Mouse (Mus musculus) neural tube, embryonic 12.5 days (tissue): Measurements from ENCODE around the gene Ugp2. TPM values are rescaled to one million over a fixed set of nuclear protein-coding genes. Genes with fewer than 3 reads are reported as not detected.
"Not testable (repeated sequence)": the region's sequence is repeated elsewhere in the genome, so short reads cannot be mapped to it uniquely, and the experiment has no call there.

Source experiments
- ATAC-seq: fragments of 200-750 bp; cut with Nextera tagmentation; 2 replicates; pipeline ENCODE4 v1.8.0; 2017; ENCODE audit warnings: low read depth, mild to moderate bottlenecking, moderate TSS enrichment, moderate library complexity; ENCODE audit not compliant: low FRiP score
- H3K27ac ChIP-seq: fragments of 300-500 bp; sonication (generic); 2 replicates; pipeline ENCODE4 v1.5.1; 2016
- H3K27me3 ChIP-seq: fragments of 300-500 bp; sonication (generic); replicated peaks from 2 replicates; pipeline ENCODE4 v1.6.1; 2016; ENCODE audit warnings: mild to moderate bottlenecking
- H3K36me3 ChIP-seq: fragments of 300-500 bp; sonication (generic); 2 replicates; pipeline ENCODE4 v1.6.1; 2016; ENCODE audit warnings: mild to moderate bottlenecking
- H3K4me1 ChIP-seq: fragments of 300-500 bp; sonication (generic); 2 replicates; pipeline ENCODE4 v1.6.1; 2016
- H3K4me2 ChIP-seq: fragments of 300-500 bp; sonication (generic); replicated peaks from 2 replicates; pipeline ENCODE4 v1.6.1; 2016; ENCODE audit warnings: mild to moderate bottlenecking
- H3K4me3 ChIP-seq: fragments of 300-500 bp; sonication (generic); 2 replicates; pipeline ENCODE4 v1.5.1; 2016
- H3K9ac ChIP-seq: fragments of 300-500 bp; sonication (generic); 2 replicates; pipeline ENCODE4 v1.6.1; 2016; ENCODE audit warnings: mild to moderate bottlenecking
- H3K9me3 ChIP-seq: fragments of 300-500 bp; sonication (generic); 2 replicates; pipeline ENCODE4 v1.6.1; 2016; ENCODE audit warnings: mild to moderate bottlenecking
- WGBS: fragments of 180-500 bp; shearing (Covaris S2); methylation state at CpG from one replicate; pipeline ENCODE4 v1.1.7; 2016; 5-methylcytosine and 5-hydroxymethylcytosine counted together
- polyA plus RNA-seq: library from polyadenylated mRNA; unstranded; fragments of >200 nt; fragmentation: Nextera tagmentation; extraction: Ambion mirVana; gene quantifications from 2 replicates; pipeline ENCODE4 v1.2.1, GENCODE M21; 2016

The Ugp2 gene
- polyA plus RNA-seq, 1 experiment from 2014 or later, result 75.0 TPM

- no peak overlapping the region for H3K9ac ChIP-seq
- H3K36me3 ChIP-seq, result peaks cover 37% of the 10 kb centered on the region
- 79% methylated on average over 2 of the region's 2 CpGs for WGBS
- no peak overlapping the region for H3K27ac ChIP-seq
- no peak for ATAC-seq
- no peak overlapping the region for H3K4me2 ChIP-seq
- H3K4me1 ChIP-seq, result no peaks in the 10 kb centered on the region
- no peaks in the 10 kb centered on the region for H3K9me3 ChIP-seq
- no peak overlapping the region for H3K4me3 ChIP-seq
- no peaks in the 10 kb centered on the region for H3K27me3 ChIP-seq
These were observed 44.2 kb downstream of the Ugp2 start for GRCm38 (mm10) chr11:21326770-21327169.

- no peaks in the 10 kb centered on the region for H3K4me1 ChIP-seq
- H3K4me3 ChIP-seq, result no peak overlapping the region
- H3K27ac ChIP-seq, result no peak overlapping the region
- H3K27me3 ChIP-seq, result no peaks in the 10 kb centered on the region
- no peak overlapping the region for H3K9ac ChIP-seq
- H3K9me3 ChIP-seq, result no peaks in the 10 kb centered on the region
- no peak for ATAC-seq
- no peak overlapping the region for H3K4me2 ChIP-seq
- H3K36me3 ChIP-seq, result peaks cover 39% of the 10 kb centered on the region
- WGBS, result 92% methylated on average over 5 of the region's 5 CpGs
These were observed 45.2 kb downstream of the Ugp2 start for GRCm38 (mm10) chr11:21325781-21326180.

- Histone ChIP-seq H3K36me3 (peaks cover 26% of the 10 kb centered on the region), H3K9me3 (no peaks in the 10 kb centered on the region), H3K4me3 (no peak overlapping the region), H3K9ac (no peak overlapping the region), H3K4me1 (no peaks in the 10 kb centered on the region), H3K4me2 (no peak overlapping the region), H3K27me3 (no peaks in the 10 kb centered on the region), H3K27ac (no peak overlapping the region)
- 87% methylated on average over 3 of the region's 3 CpGs for WGBS
- ATAC-seq, result no peak
These were observed 48.7 kb downstream of the Ugp2 start for GRCm38 (mm10) chr11:21322349-21322748.

GRCm38 (mm10) chr11:21321577-21321976 is 49.4 kb downstream of the Ugp2 start:
- Histone ChIP-seq H3K9me3 (no peaks in the 10 kb centered on the region), H3K27me3 (no peaks in the 10 kb centered on the region), H3K27ac (no peak overlapping the region)

GRCm38 (mm10) chr11:21313922-21314657 is 56.9 kb downstream of the Ugp2 start:
- 90% methylated on average over 9 of the region's 9 CpGs for WGBS
- H3K4me3 ChIP-seq, result no peak overlapping the region
- H3K4me1 ChIP-seq, result no peaks in the 10 kb centered on the region
- no peak overlapping the region for H3K9ac ChIP-seq
- no peaks in the 10 kb centered on the region for H3K9me3 ChIP-seq
- no peaks in the 10 kb centered on the region for H3K27me3 ChIP-seq
- H3K27ac ChIP-seq, result no peak overlapping the region
- peaks cover 16% of the 10 kb centered on the region for H3K36me3 ChIP-seq
- no peak for ATAC-seq
- no peak overlapping the region for H3K4me2 ChIP-seq

More at GRCm38 (mm10) chr11:21321577-21321976, 49.4 kb downstream of the Ugp2 start:
- Histone ChIP-seq H3K36me3 (peaks cover 26% of the 10 kb centered on the region), H3K4me3 (no peak overlapping the region), H3K9ac (no peak overlapping the region), H3K4me2 (no peak overlapping the region), H3K4me1 (no peaks in the 10 kb centered on the region)
- no peak for ATAC-seq
- WGBS, result 84% methylated on average over 3 of the region's 3 CpGs

- no peaks in the 10 kb centered on the region for H3K27me3 ChIP-seq
- H3K36me3 ChIP-seq, result peaks cover 22% of the 10 kb centered on the region
- no peak for ATAC-seq
- H3K27ac ChIP-seq, result no peak overlapping the region
- no peak overlapping the region for H3K4me2 ChIP-seq
- 59% methylated on average over 6 of the region's 6 CpGs for WGBS
- H3K9ac ChIP-seq, result no peak overlapping the region
- no peaks in the 10 kb centered on the region for H3K9me3 ChIP-seq
- H3K4me1 ChIP-seq, result no peaks in the 10 kb centered on the region
- no peak overlapping the region for H3K4me3 ChIP-seq
These were observed 61.5 kb downstream of the Ugp2 start for GRCm38 (mm10) chr11:21309516-21309915.

GRCm38 (mm10) chr11:21308119-21308518 is 62.9 kb downstream of the Ugp2 start:
- H3K9me3 ChIP-seq, result no peaks in the 10 kb centered on the region
- H3K4me2 ChIP-seq, result no peak overlapping the region
- H3K4me1 ChIP-seq, result no peaks in the 10 kb centered on the region
- H3K9ac ChIP-seq, result no peak overlapping the region
- no peak for ATAC-seq
- WGBS, result 86% methylated on average over 5 of the region's 5 CpGs
- no peaks in the 10 kb centered on the region for H3K27me3 ChIP-seq
- H3K36me3 ChIP-seq, result peaks cover 19% of the 10 kb centered on the region
- H3K4me3 ChIP-seq, result no peak overlapping the region
- H3K27ac ChIP-seq, result no peak overlapping the region

- Histone ChIP-seq H3K9me3 (no peaks in the 10 kb centered on the region), H3K27me3 (no peaks in the 10 kb centered on the region), H3K4me2 (no peak overlapping the region), H3K9ac (no peak overlapping the region), H3K4me1 (no peaks in the 10 kb centered on the region), H3K36me3 (peaks cover 22% of the 10 kb centered on the region), H3K4me3 (no peak overlapping the region), H3K27ac (no peak overlapping the region)
- no peak for ATAC-seq
- WGBS, result 92% methylated on average over 5 of the region's 5 CpGs
These were observed 63.8 kb downstream of the Ugp2 start for GRCm38 (mm10) chr11:21307078-21307668.

GRCm38 (mm10) chr11:21303619-21304018 is 67.4 kb downstream of the Ugp2 start:
- WGBS, result 84% methylated on average over 3 of the region's 3 CpGs
- H3K9ac ChIP-seq, result no peak overlapping the region
- H3K27ac ChIP-seq, result no peak overlapping the region
- H3K4me1 ChIP-seq, result no peaks in the 10 kb centered on the region
- H3K27me3 ChIP-seq, result no peaks in the 10 kb centered on the region
- H3K36me3 ChIP-seq, result peaks cover 28% of the 10 kb centered on the region
- no peak overlapping the region for H3K4me3 ChIP-seq
- no peaks in the 10 kb centered on the region for H3K9me3 ChIP-seq
- no peak overlapping the region for H3K4me2 ChIP-seq
- ATAC-seq, result no peak

- no peak overlapping the region for H3K4me3 ChIP-seq
- H3K36me3 ChIP-seq, result peaks cover 6% of the 10 kb centered on the region
- 93% methylated on average over 5 of the region's 5 CpGs for WGBS
- no peaks in the 10 kb centered on the region for H3K9me3 ChIP-seq
- H3K4me1 ChIP-seq, result no peaks in the 10 kb centered on the region
- H3K4me2 ChIP-seq, result no peak overlapping the region
- H3K27ac ChIP-seq, result no peak overlapping the region
- no peak overlapping the region for H3K9ac ChIP-seq
- H3K27me3 ChIP-seq, result no peaks in the 10 kb centered on the region
- no peak for ATAC-seq
These were observed 75.5 kb downstream of the Ugp2 start for GRCm38 (mm10) chr11:21295486-21295885.

GRCm38 (mm10) chr11:21288153-21288552 is 82.8 kb downstream of the Ugp2 start:
- H3K9me3 ChIP-seq, ATAC-seq, H3K36me3 ChIP-seq, H3K27ac ChIP-seq, H3K27me3 ChIP-seq, H3K4me3 ChIP-seq, H3K9ac ChIP-seq, H3K4me2 ChIP-seq, H3K4me1 ChIP-seq: not testable (repeated sequence)
- WGBS, result 95% methylated on average over 2 of the region's 2 CpGs

GRCm38 (mm10) chr11:21286391-21286790 is 84.6 kb downstream of the Ugp2 start:
- Histone ChIP-seq H3K4me3 (no peak overlapping the region), H3K4me1 (no peaks in the 10 kb centered on the region), H3K27ac (no peak overlapping the region), H3K4me2 (no peak overlapping the region), H3K9me3 (no peaks in the 10 kb centered on the region), H3K27me3 (no peaks in the 10 kb centered on the region), H3K36me3 (no peaks in the 10 kb centered on the region), H3K9ac (no peak overlapping the region)
- 84% methylated on average over 3 of the region's 3 CpGs for WGBS
- no peak for ATAC-seq

GRCm38 (mm10) chr11:21276151-21276550 is 94.8 kb downstream of the Ugp2 start:
- H3K4me1 ChIP-seq, result no peaks in the 10 kb centered on the region
- no peak overlapping the region for H3K27ac ChIP-seq
- H3K4me3 ChIP-seq, result no peak overlapping the region
- no peaks in the 10 kb centered on the region for H3K27me3 ChIP-seq
- no peak overlapping the region for H3K9ac ChIP-seq
- WGBS, result 90% methylated on average over 2 of the region's 2 CpGs
- no peak overlapping the region for H3K4me2 ChIP-seq
- H3K9me3 ChIP-seq, result no peaks in the 10 kb centered on the region
- H3K36me3 ChIP-seq, result peaks cover 4% of the 10 kb centered on the region
- no peak for ATAC-seq
